In the genomic region with DNA sequence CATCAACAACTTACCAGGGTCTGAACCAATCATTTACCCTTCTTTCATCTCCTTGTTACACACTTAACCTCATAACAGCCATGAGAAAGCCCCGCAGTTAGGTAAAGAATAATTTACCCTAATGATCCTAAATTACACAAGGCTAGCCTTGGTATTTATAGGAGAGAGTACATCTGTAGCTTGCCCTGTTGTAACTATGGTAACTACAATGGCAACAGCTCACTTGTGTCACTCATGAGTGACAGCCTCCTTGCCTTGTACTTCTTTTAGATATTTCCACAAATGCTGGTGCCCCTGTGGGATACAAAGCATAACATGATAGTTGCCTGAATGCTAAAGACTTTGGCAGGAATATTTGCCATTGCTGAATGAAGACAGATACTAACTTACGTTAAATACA, we compare ENCODE assay signal across 20 mouse cellular contexts.
DNase-seq lines count a peak whose midpoint lies in the region; ATAC-seq lines count a peak whose summit lies in the region.
"Had no signal": no experiment of that assay in that cellular context is flagged by ENCODE, and none has a peak within 500 bp of the region (broad histone marks: within the 10 kb centered on the region; RNA-seq: fewer than 3 reads in every experiment).

No protein-coding gene starts in this region.

- no peak overlapping the region for H3K27ac ChIP-seq in forebrain, embryonic 11.5 days (ENCODE audit: low read depth, low read length)
- H3K27ac ChIP-seq in forebrain, embryonic 10.5 days = no peak overlapping the region
- no peak overlapping the region for H3K27ac ChIP-seq in hindbrain, embryonic 16.5 days (ENCODE audit: low read depth, low read length)
- no peak overlapping the region for H3K27ac ChIP-seq in hindbrain, embryonic 10.5 days
- H3K27ac ChIP-seq in midbrain, embryonic 16.5 days (ENCODE audit: low read length) = no peak overlapping the region
- no peak overlapping the region for H3K27ac ChIP-seq in midbrain, embryonic 14.5 days (replicated peaks; ENCODE audit: low read depth, low read length)
- H3K27ac ChIP-seq: embryonic facial prominence, embryonic 12.5 days; heart, embryonic 13.5 days; hindbrain, embryonic 13.5 days had no signal

- no peak for DNase-seq in forebrain, embryonic 11.5 days (ENCODE audit: low spot score)
- no peak for DNase-seq in forebrain, embryonic 10.5 days (ENCODE audit: extremely low spot score, low spot score)
- DNase-seq in hindbrain, embryonic 10.5 days (ENCODE audit: low spot score) = no peak
- no peak for DNase-seq in midbrain, embryonic 14.5 days
- no peak for DNase-seq in adrenal gland, postnatal 36 days
- DNase-seq: adrenal gland, adult 8-10 months; B cell, adult 2 months; cerebellum, adult 11-12 months; cerebellum, adult 9-10 months; cerebellum, postnatal 25 days; gastrocnemius, postnatal 36 days; heart, postnatal 36 days had no signal

- no peak overlapping the region for H3K4me2 ChIP-seq in forebrain, embryonic 11.5 days (ENCODE audit: low read depth, low read length, severe bottlenecking)
- H3K4me2 ChIP-seq in hindbrain, embryonic 16.5 days (ENCODE audit: low read length) = no peak overlapping the region
- no peak overlapping the region for H3K4me2 ChIP-seq in midbrain, embryonic 16.5 days (ENCODE audit: low read length)
- no peak overlapping the region for H3K4me2 ChIP-seq in midbrain, embryonic 14.5 days (ENCODE audit: low read length)
- H3K4me2 ChIP-seq: embryonic facial prominence, embryonic 12.5 days; heart, embryonic 13.5 days; hindbrain, embryonic 13.5 days had no signal

- no peaks in the 10 kb centered on the region for H3K27me3 ChIP-seq in forebrain, embryonic 11.5 days (ENCODE audit: control insufficient read depth, insufficient read depth, low read length)
- H3K27me3 ChIP-seq in forebrain, embryonic 10.5 days (ENCODE audit: poor library complexity, severe bottlenecking) = no peaks in the 10 kb centered on the region
- H3K27me3 ChIP-seq in hindbrain, embryonic 16.5 days (replicated peaks; ENCODE audit: control insufficient read depth, insufficient read depth, low read length) = no peaks in the 10 kb centered on the region; the same call in 1 of the 2 replicates
- no peaks in the 10 kb centered on the region for H3K27me3 ChIP-seq in hindbrain, embryonic 10.5 days (ENCODE audit: insufficient read depth, poor library complexity, severe bottlenecking)
- H3K27me3 ChIP-seq in midbrain, embryonic 16.5 days (ENCODE audit: control insufficient read depth, insufficient read depth, low read depth, low read length) = no peaks in the 10 kb centered on the region
- H3K27me3 ChIP-seq in midbrain, embryonic 14.5 days (ENCODE audit: control insufficient read depth, insufficient read depth, low read length) = no peaks in the 10 kb centered on the region
- H3K27me3 ChIP-seq: embryonic facial prominence, embryonic 12.5 days; heart, embryonic 13.5 days; hindbrain, embryonic 13.5 days had no signal

- no peak overlapping the region for H3K9ac ChIP-seq in forebrain, embryonic 11.5 days (ENCODE audit: low read length)
- H3K9ac ChIP-seq in hindbrain, embryonic 16.5 days (ENCODE audit: low read depth, low read length) = no peak overlapping the region
- no peak overlapping the region for H3K9ac ChIP-seq in midbrain, embryonic 16.5 days (ENCODE audit: low read depth, low read length)
- H3K9ac ChIP-seq in midbrain, embryonic 14.5 days (replicated peaks; ENCODE audit: low read length) = no peak overlapping the region
- H3K9ac ChIP-seq: embryonic facial prominence, embryonic 12.5 days; heart, embryonic 13.5 days; hindbrain, embryonic 13.5 days had no signal

- H3K9me3 ChIP-seq in forebrain, embryonic 11.5 days (ENCODE audit: control insufficient read depth, low read length) = no peaks in the 10 kb centered on the region
- no peaks in the 10 kb centered on the region for H3K9me3 ChIP-seq in forebrain, embryonic 10.5 days
- no peaks in the 10 kb centered on the region for H3K9me3 ChIP-seq in hindbrain, embryonic 16.5 days (ENCODE audit: control insufficient read depth, low read length)
- H3K9me3 ChIP-seq in hindbrain, embryonic 10.5 days = 0 out of 2 replicates have a peak, but pooled peaks cover 2% of the 10 kb centered on the region
- H3K9me3 ChIP-seq in midbrain, embryonic 16.5 days (replicated peaks; ENCODE audit: control insufficient read depth, low read length, poor library complexity, severe bottlenecking) = no peaks in the 10 kb centered on the region
- no peaks in the 10 kb centered on the region for H3K9me3 ChIP-seq in midbrain, embryonic 14.5 days (ENCODE audit: control insufficient read depth, low read length)
- H3K9me3 ChIP-seq: embryonic facial prominence, embryonic 12.5 days; heart, embryonic 13.5 days had no signal

- peak; percentile 53; the same call in 1 of the 2 replicates for ATAC-seq in forebrain, embryonic 11.5 days (replicated peaks; ENCODE audit: low FRiP score)
- 0 out of 2 replicates have a peak, but pooled peaks have one; percentile 37 for ATAC-seq in hindbrain, embryonic 16.5 days
- peak; percentile 60 for ATAC-seq in midbrain, embryonic 16.5 days
- no peak for ATAC-seq in midbrain, embryonic 14.5 days (ENCODE audit: low FRiP score, low TSS enrichment)
- ATAC-seq: CD4-positive, CD25-positive, alpha-beta regulatory T cell, adult 4 months; intestine, embryonic 16.5 days had no signal

- no peak overlapping the region for H3K4me3 ChIP-seq in forebrain, embryonic 11.5 days (ENCODE audit: low read depth, low read length)
- no peak overlapping the region for H3K4me3 ChIP-seq in forebrain, embryonic 10.5 days
- H3K4me3 ChIP-seq in hindbrain, embryonic 16.5 days (ENCODE audit: low read length) = no peak overlapping the region
- no peak overlapping the region for H3K4me3 ChIP-seq in hindbrain, embryonic 10.5 days
- H3K4me3 ChIP-seq in midbrain, embryonic 16.5 days (ENCODE audit: low read depth, low read length) = no peak overlapping the region
- no peak overlapping the region for H3K4me3 ChIP-seq in midbrain, embryonic 14.5 days (replicated peaks; ENCODE audit: low read depth, low read length)
- H3K4me3 ChIP-seq: embryonic facial prominence, embryonic 12.5 days; heart, embryonic 13.5 days; hindbrain, embryonic 13.5 days had no signal

- no peaks in the 10 kb centered on the region for H3K36me3 ChIP-seq in forebrain, embryonic 11.5 days (ENCODE audit: control insufficient read depth, insufficient read depth, low read length)
- H3K36me3 ChIP-seq in forebrain, embryonic 10.5 days (replicated peaks) = no peaks in the 10 kb centered on the region
- no peaks in the 10 kb centered on the region for H3K36me3 ChIP-seq in hindbrain, embryonic 16.5 days (ENCODE audit: control insufficient read depth, insufficient read depth, low read length)
- H3K36me3 ChIP-seq in hindbrain, embryonic 10.5 days = no peaks in the 10 kb centered on the region
- H3K36me3 ChIP-seq in midbrain, embryonic 16.5 days (ENCODE audit: control insufficient read depth, insufficient read depth, low read length) = no peaks in the 10 kb centered on the region
- no peaks in the 10 kb centered on the region for H3K36me3 ChIP-seq in midbrain, embryonic 14.5 days (ENCODE audit: control insufficient read depth, insufficient read depth, low read length)
- H3K36me3 ChIP-seq: embryonic facial prominence, embryonic 12.5 days; G1E; heart, embryonic 13.5 days; hindbrain, embryonic 13.5 days had no signal

- no peaks in the 10 kb centered on the region for H3K4me1 ChIP-seq in forebrain, embryonic 11.5 days (replicated peaks; ENCODE audit: control insufficient read depth, insufficient read depth, low read length)
- no peaks in the 10 kb centered on the region for H3K4me1 ChIP-seq in forebrain, embryonic 10.5 days
- no peaks in the 10 kb centered on the region for H3K4me1 ChIP-seq in hindbrain, embryonic 16.5 days (ENCODE audit: control insufficient read depth, insufficient read depth, low read depth, low read length)
- no peaks in the 10 kb centered on the region for H3K4me1 ChIP-seq in hindbrain, embryonic 10.5 days (replicated peaks)
- peaks cover 2% of the 10 kb centered on the region; the same call in 1 of the 2 replicates for H3K4me1 ChIP-seq in midbrain, embryonic 16.5 days (ENCODE audit: control insufficient read depth, insufficient read depth, low read length)
- no peaks in the 10 kb centered on the region for H3K4me1 ChIP-seq in midbrain, embryonic 14.5 days (ENCODE audit: control insufficient read depth, insufficient read depth, low read length)
- H3K4me1 ChIP-seq: embryonic facial prominence, embryonic 12.5 days; heart, embryonic 13.5 days had no signal

- 80% methylated on average over 2 of the region's 2 CpGs for WGBS in forebrain, embryonic 11.5 days
- whole genome bisulfite sequencing in forebrain, embryonic 10.5 days = 86% methylated on average over 2 of the region's 2 CpGs
- WGBS in hindbrain, embryonic 16.5 days = 63% methylated on average over 2 of the region's 2 CpGs
- WGBS in hindbrain, embryonic 10.5 days = 79% methylated on average over 2 of the region's 2 CpGs
- WGBS in midbrain, embryonic 16.5 days = 64% methylated on average over 2 of the region's 2 CpGs
- WGBS in midbrain, embryonic 14.5 days = 67% methylated on average over 2 of the region's 2 CpGs
